Mouse (Mus musculus) ES-E14 (cell line): ENCODE measurements around the gene Cbfa2t3.

Experiments
- MAFK ChIP-seq: IDR thresholded peaks from 2 replicates; pipeline ENCODE4 v1.6.1; 2014; ENCODE audit warnings: mild to moderate bottlenecking, low read depth, low read length, inconsistent platforms; ENCODE audit not compliant: insufficient read depth
- ZC3H11A ChIP-seq: IDR thresholded peaks from 2 replicates; pipeline ENCODE4 v1.6.1; 2012; ENCODE audit warnings: low read depth, mild to moderate bottlenecking, inconsistent platforms, low read length, borderline replicate concordance

GRCm38 (mm10) chr8:122682820-122683219 is 16.1 kb downstream of the Cbfa2t3 start:
- no peak for TF ChIP-seq ZC3H11A
- no peak for TF ChIP-seq MAFK
